Mouse (Mus musculus): Measurements from ENCODE around the gene Loxl1.
"Not testable (repeated sequence)": the region's sequence is repeated elsewhere in the genome, so short reads cannot be mapped to it uniquely, and the experiment has no call there.

Loxl1 gene

DNA sequence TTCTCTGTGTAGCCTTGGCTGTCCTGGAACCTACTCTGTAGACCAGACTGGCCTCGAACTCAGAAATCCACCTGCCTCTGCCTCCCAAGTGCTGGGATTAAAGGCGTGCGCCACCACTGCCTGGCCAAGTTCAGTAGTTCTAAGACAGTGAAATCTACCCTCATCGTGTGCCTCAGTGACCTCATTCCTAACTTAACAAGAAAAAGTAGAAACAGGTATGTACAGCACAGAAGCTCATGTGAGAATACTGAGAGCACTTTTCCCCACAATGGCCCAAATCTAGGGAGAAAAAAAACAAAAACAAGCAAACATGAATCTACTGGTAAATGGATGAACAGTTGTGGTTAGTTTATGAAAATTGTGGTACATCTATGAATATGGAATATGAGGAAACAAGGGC is 34.7 kb downstream of the Loxl1 start:
- DNase-seq (ENCODE audit: low spot score in 2 of 2) = no peak

DNA sequence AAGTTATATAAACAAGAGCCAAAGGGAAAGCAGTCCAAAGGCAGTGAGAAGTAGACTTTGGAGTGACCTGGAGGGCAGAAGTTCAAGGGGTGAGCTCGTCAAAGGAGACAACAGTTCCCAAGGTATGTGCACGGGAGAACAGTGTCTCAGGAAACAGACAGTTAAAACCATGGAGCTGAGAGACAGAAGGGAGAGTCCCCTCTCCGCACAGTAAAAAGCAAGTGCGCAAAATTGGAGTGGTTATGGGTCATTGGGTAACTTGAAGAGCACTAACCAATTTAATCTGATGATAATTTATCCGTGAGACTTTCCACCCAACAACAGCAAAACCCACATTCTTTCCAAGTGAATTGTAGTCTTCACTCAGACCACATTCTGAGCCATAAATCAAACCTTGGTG is 36.6 kb downstream of the Loxl1 start:
- no peak for DNase-seq (ENCODE audit: low spot score in 2 of 2)

DNA sequence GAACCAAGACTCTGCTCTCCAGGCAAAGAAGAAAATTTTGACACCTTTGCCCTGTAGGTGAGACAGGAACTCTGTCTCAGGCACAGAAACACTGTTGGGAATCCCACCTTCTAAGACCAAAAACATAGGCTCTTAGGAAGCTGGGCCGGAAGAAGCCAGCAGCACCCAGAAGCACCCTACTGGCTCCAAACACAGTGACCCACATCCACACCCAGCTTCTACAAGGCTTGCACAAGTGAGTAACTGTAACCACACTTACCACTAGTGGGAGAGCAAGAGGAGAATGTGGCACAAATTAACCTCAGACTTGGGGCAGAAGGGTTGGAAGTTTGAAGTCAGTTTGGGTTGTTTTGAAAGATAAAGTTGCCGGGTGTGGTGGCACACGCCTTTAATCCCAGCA is 37.2 kb downstream of the Loxl1 start:
- no peak for DNase-seq (ENCODE audit: low spot score in 2 of 2)

DNA sequence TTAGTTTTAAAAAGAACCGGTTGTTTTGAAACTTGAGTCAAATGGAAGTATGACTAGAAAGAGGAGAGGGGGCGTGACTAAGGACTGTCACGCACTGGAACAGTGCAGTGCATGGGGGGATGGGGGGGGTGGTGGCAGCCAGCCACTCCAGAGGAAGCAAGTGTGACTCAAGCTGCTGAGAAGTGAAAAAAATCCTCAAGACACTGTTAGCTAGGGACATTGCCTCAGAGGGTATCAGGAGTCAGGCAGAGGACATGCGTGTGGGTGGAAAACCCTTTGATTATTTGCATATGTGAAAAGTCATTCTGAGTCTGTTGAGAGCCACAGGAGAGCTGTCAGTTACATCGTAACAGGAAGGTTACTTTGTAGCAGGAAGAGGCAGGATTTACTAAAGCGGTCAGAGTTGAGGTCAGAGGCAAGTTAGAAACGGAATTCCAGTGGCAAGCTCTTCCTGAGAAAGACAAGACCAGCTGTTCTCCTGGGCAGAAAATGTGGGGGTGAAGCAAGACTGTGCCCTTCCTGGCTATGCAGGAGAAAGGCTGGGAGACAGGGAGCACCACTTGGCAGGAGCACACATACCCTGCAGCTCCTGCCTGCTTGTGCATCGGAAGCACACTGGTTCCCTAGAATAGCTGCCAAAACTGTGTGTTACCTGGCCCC is 37.7 kb downstream of the Loxl1 start:
- no peak for DNase-seq (ENCODE audit: low spot score in 2 of 2)

DNA sequence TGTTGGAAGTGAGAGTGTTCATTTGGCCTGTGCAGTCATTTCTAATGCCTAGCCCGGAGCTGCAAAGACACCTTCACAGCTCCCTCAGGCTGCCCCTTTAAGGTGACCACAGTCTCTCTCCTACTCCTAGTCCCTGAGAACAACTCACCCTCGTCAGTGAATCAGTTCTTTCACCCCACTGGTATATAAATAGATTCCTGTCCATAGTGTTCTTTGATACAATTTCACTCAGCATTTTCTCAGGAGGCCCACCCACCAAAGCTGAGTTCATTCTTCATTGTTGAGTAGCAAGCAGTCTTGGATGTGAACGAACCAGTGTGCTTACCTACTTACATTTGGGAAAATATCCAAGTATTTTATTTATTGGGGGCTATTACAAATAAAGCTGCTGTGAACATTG is 38.4 kb downstream of the Loxl1 start:
- no peak for DNase-seq (ENCODE audit: low spot score in 2 of 2)

DNA sequence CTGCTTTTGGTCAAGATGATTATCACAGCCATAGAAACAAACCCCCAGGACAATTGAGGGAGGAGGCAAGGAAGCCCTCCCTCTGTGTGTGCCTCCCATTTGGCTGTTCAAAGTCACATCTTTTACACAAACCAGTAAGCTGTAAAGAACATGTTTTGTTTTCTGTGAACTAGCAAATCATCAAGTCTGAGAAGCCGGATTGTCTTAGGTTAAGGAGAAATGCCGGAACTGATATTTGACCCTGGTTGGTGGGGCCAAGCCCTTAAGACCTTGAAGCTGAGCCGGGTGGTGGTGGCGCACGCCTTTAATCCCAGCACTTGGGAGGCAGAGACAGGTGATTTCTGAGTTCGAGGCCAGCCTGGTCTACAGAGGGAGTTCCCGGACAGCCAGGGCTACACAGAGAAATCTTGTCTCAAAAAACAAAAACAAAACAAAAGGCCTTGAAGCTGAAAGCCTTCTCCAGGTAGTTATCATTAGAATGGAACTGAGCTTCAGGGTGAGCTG is 38.8 kb downstream of the Loxl1 start:
- no peak for DNase-seq (ENCODE audit: low spot score in 2 of 2)

DNA sequence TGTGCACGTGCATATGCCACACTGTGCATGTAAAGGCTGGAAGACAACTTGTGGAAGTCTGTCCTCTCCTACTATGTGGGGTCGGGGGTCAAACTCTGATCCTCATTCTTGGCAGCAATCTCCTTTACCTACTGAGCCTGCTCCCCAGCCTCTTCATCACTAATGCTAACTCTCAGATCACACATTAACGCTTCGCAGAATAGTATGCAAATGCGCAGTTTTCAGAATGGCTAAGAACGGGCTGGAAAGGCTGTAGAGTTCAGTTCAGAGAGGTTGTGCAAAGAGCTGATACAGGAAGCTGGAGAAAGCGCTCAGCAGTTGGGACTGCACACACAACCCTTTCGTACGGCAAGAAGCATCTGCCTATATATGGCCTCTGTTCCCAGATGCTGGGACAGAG is 40.1 kb downstream of the Loxl1 start:
- no peak for DNase-seq (ENCODE audit: low spot score in 2 of 2)

DNA sequence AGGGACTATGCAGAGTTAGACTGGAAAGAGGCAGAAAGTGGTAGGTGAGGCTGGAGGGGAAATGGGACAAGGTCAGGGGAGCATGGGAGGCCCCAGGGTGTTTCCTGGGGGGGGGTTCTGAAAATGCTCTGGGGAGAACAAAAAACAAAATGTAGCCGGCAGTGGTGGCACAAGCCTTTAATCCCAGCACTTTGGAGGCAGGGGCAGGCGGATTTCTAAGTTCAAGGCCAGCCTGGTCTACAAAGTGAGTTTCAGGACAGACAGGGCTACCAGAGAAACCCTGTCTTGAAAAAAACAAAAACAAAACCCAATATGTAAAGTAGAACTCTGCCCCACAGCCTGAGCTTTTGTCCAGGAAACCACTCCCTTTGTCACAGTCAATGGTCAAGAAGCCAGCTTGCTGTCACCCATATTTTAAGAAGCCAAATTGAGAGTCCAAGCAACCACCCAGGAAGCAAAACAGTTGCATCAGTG is 40.9 kb downstream of the Loxl1 start:
- no peak for DNase-seq (ENCODE audit: low spot score in 2 of 2)

DNA sequence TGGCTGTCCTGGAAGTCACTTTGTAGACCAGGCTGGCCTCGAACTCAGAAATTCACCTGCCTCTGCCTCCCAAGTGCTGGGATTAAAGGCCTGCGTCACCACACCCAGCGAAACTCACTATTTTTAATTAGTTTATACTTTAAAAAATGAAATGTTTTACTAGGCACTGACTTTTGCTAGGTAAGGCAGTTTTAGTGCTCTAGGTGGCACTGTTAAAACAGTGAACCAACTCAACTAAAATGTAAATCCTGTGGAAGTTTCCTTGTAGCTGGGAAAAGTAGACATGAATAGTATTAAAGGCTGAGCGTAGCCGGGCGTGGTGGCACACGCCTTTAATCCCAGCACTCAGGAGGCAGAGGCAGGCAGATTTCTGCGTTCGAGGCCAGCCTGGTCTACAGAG is 41.4 kb downstream of the Loxl1 start:
- DNase-seq (ENCODE audit: low spot score in 2 of 2) = not testable (repeated sequence)

DNA sequence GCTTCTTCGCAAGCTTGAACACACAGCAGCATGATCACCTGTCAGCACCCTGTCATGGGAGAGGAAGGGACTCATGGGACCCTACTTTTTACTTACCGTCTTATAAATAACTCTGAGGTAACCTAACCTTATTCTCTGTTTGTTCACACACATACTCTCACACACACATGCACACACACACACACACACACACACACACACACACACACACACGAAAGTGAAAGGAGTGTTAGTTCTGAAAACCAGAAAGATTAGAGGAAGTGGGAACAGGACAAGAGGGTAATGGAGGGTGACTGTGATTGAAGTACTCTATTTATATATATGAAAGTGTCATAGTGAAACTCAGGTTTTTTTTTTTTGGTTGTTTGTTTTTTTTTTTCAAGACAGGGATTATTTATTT is 41.9 kb downstream of the Loxl1 start:
- DNase-seq (ENCODE audit: low spot score in 2 of 2) = no peak

DNA sequence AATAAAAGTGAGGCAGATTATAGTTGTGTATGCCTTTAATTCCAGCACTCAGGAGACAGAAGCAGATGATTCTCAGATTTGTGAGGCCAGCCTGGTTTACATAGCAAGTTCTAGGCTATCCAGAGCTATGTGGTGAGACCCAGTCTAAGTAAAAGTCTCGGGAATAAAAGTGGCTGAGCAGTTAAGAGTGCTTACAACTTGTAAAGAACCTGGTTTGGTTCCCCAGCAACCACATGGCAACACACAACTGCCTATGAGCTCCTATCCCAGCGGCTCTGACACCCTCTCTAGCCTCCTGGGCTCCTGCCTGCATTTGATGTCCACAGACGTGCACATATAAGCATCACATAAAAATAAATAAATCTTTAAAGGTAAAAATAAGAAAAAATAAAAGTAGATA is 42.9 kb downstream of the Loxl1 start:
- DNase-seq (ENCODE audit: low spot score in 2 of 2) = no peak

DNA sequence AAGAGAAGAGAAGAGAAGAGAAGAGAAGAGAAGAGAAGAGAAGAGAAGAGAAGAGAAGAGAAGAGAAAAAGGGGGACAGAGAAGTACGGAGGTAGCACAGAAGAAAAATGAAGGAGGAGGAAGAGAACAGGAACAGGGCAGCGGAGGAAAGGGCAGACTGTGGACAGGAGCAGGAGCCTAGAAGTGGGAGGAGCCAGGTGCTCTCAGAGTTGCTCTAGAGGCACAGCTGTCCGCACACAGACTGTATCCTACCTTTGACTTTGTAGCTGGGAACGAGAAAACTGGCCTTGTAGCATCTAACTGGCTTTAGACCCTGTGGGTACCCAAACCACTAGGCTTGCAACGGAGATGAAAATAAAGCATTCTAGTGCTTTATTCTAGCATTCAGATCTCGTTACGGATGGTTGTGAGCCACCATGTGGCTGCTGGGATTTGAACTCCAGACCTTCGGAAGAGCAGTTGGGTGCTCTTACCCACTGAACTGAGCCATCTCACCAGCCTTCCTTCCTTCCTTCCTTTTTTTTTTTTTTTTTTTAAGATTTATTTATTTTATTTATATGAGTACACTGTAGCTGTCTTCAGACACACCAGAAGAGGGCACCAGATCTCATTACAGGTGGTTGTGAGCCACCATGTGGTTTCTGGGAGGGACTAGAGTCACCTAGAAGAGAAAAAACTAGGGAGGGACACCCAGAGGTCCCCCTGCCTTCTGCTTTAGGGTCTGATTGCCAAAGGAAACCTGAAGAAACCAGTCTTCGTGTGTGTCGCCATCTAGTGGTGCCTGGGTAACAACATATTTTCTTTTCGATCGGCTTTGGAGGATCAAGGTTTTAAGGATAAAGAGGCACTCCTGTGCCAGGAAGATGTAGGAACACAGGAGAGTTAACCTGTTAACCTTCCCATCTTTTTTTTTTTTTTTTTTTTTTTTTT is 44.3 kb downstream of the Loxl1 start:
- peak in 1 of 2 experiments; percentile 61 for DNase-seq (ENCODE audit: low spot score in 2 of 2)

DNA sequence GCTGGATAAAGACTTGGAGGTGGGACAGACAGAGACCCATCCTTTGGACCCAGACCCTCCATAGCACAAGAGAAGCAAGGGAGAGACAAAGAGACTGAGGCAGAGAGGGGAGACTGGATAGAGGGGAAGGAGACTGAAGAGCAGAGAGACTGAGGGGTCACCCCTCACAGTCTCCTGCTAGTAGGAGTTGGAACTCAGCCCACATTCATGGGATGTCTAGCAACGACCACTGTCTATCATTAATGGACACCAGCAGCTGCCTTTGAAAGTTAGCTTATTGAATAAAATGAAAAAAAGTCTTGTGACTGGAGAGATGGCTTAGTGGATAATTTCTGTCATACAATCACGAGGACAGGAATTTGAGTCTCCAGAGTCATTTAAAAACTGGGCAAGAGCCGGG is 45.9 kb downstream of the Loxl1 start:
- DNase-seq (ENCODE audit: low spot score in 2 of 2) = no peak

DNA sequence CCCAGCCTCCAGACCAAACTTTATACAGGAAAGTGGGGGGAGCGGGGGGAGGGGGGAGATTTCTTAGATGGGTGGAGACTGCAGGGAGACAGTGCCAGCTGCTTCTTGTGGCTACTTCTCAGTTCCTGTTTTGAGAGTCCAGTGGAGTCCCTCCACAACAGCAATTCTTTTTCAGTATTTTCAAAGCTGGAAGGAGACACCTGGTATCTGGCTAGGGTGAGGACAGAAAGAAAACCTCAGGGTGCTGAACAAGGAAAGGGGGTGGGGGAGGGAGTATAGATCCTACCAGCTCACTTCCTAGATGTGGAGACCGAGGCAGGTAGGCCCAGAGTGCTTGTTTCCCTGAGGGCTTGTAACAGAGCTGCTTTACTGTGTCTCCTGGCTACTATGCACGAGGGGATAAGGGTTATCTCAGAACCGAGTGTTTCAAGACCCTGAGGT is 46.4 kb downstream of the Loxl1 start:
- DNase-seq (ENCODE audit: low spot score in 2 of 2) = no peak

DNA sequence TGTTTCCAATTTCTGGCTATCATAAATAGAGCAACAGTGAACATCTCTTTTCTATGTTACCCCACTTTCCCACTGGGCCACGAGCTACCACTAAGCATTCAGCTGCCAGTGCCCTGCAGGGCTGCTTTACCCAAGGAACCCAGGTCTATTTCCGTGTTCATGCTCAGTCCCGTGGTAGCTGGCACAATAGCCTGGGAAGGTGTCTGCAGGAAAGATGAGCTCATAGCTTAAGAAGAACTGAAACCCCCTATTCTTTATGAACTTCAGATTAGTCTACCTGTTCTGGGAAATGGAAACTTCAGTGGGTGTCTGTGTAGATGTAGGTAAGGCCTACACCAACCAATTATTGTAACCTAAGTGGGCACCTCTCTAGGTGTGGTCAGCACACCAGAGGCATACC is 47.6 kb downstream of the Loxl1 start:
- no peak for DNase-seq (ENCODE audit: low spot score in 2 of 2)

DNA sequence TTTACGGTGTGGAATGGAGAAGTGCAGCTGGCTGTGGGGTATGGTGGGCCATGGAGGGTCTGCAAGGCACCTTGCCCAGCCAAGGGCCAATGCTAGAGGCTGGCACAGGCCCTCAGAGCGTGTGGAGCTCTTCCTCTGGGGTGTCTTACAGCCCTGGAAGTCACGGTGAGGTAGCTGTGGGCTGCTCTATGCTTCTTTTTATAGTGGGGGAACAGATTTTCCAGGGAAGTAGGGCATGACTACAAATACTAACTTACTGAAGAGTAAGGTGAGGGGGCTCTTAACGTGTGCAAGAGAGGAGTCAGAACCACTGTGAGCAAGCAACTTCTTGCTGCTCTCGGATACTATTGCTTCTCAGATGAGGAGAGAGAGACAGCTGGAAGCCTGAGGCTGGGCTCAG is 50.5 kb downstream of the Loxl1 start:
- no peak for DNase-seq (ENCODE audit: low spot score in 2 of 2)

DNA sequence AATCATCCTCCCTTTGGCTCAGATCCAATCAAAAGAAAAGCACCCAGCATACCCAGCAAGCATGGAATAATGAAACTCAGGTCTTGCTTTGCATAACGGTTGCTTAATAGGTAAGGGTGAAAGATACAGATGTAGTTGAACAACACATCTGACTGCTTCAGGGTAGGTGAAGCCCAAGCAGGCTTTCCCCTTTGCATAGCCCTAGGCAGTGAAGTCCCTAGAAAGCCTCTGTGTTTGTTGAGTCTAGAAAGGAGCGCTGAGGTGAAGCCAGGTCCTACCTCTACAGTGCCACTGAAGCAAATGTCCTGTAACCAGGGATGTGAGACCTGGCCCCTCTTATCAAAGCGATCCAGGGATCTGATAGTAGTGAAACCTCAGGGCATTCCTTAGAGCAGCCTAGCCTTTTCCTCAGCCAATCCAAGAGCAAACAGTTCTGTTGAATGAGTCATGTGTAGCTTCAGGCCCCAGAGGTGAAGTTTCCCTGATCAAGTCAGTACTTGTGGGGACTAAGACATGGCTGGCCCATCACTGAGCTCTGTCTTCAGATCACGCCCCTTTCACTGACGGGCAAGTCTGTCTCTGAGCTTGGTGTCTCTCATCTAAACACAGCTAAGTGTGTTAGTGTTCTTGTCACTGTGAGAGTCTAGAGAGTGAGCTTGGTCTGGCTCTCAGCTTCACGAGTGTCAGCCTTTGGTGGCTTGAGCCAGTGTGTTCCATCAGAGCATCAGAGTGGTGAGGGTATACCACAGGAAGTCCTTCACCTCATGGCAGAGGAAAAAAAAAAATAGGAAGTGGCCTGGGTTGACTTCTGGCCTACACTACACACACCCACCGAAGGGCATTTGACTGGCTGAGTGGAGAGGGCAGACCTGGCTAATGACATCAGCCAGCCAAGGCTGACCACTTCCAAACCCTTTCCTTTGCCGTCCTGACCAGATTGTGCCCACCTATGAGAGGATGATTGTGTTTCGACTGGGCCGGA is 57.0 kb downstream of the Loxl1 start:
- no peak for DNase-seq (ENCODE audit: low spot score in 2 of 2)

DNA sequence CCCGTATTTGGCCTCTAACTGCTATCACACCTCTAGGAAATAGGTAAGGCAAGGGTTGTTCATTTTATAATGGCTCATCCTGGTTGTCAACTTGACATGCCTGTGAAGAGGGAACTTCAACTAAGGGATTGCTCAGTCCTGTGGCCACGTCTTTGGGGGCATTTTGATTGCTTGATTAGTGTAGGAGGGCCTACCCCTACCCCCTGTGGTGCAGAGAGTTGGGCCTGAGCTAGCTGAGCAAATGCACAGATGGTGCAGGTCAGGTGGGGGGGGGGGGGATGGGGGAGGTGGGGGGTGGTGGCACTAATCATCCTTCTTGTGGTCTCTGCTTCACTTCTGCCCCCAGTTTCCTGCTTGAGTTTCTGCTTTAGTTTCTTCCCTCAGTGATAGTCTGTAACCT is 57.9 kb downstream of the Loxl1 start:
- DNase-seq (ENCODE audit: low spot score in 2 of 2) = no peak

DNA sequence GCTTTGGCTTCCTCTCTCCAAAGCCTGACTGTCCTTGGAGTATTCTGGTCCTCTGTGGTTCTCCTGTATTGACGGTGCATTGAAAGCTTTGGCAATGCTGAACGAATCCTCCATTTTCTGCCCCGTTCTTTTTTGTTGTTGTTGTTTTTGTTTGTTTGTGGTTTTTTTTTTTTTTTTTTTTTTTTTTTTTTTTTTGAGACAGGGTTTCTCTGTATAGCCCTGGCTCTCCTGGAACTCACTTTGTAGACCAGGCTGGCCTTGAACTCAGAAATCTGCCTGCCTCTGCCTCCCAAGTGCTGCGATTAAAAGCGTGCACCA is 59.2 kb downstream of the Loxl1 start:
- not testable (repeated sequence) for DNase-seq (ENCODE audit: low spot score in 2 of 2)

DNA sequence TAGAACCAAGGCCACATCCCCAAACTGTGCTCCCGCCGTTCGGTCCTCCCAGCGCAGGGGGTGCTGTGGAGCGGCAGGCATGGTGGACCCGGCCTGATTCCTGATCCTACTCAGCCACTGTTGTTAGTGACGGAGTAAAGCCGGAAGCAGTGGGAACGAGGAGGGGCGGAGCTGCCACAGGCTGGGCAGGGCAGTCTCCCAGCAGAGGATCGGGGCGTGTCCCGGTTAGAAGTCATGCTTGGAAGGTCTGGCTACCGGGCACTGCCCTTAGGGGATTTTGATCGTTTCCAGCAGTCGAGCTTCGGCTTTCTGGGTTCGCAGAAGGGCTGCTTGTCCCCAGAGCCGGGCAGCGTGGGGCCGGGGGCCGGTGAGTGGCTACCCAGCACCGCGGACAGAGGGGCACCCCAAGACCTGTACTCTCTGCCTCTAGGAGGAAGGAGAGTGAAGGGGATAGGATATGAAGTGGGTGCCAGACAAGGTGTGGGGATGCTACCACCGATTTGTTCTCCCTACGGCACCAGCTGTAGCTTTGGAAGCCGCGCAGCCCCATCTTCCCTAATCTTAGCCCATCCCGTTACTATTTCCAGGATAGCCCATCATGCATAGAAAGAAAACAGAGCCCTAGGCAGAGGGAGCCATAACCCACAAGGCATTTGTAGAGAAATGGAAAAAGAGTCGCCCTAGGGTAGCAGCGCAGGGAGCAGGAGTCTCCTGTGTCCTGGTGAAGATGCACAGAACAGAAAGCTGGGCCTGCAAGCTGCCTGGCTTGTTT is 59.8 kb downstream of the Loxl1 start, which contains the start of gene Stoml1:
Gene Stoml1, plus strand, starts transcription at position 132 of the 772 bp plus-strand sequence.
- DNase-seq (ENCODE audit: low spot score in 2 of 2) = peak; percentile 80 to 93

DNA sequence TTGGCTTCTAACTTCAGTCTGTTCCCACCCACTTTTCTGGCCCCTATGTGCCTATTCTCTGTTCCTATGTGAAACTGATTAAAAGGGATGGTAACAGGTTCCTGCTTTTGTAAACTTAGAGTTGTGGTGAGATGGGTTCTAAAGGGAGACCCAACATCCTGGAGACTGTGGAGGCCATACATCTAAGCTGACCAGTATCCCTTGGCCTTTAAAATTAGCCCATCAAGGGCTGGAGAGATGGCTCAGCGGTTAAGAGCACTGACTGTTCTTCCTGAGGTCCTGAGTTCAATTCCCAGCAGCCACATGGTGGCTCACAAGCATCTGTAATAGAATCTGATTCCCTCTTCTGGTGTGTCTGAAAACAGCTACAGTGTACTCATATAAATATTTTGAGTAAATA is 62.3 kb downstream of the Loxl1 start:
- not testable (repeated sequence) for DNase-seq (ENCODE audit: low spot score in 2 of 2)
